Mouse (Mus musculus): ENCODE measurements around the gene Scnm1. TPM values are rescaled to one million over a fixed set of nuclear protein-coding genes. Genes with fewer than 3 reads are reported as not detected.
A peak's percentile ranks its signal among the peaks of the same experiment; 100 is the strongest.
"Not testable (repeated sequence)": the region's sequence is repeated elsewhere in the genome, so short reads cannot be mapped to it uniquely, and the experiment has no call there.

Scnm1 gene
- polyA plus RNA-seq, 1 experiment from 2014 or later: 23.7 TPM

DNA sequence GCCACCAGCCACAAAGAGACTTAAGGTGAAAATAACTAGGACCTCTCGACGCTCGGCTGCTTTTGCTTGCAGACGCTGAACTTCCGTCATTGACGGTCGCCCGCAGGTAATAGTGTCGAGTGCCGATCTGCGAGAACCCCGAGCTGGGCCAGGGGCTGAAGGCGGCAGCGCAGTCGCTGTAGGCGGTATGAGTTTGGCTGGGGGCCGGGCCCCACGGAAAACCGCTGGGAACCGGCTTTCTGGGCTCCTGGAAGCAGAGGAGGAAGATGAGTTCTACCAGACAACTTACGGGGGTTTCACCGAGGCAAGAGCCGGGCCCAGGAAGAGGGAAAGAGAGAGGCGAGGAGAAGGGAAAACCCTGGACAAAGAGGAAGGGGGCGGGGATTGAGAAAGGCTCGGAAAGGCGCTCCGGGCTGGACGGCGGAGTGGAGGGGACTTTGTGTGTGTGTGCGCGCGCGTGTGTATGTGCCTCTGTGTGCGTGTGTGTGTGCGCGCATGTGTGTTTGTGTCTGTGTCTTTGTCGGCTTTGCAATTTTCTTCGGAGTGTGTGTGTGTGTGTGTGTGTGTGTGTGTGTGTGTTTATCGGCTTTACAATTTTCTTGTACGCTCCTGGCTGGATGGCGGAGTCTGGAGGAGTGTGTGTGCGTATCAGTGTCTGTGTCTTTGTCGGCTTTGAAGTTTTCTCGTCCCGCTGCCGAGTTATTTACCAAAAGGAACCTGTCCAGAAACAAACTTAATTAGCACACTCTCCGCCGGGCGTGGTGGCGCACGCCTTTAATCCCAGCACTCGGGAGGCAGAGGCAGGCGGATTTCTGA, 22.7 kb downstream of the Scnm1 start, which contains the start of gene Vps72:
Vps72 (plus strand) TSS at position 112 of the 816 bp plus-strand sequence.
- no peaks in the 10 kb centered on the region for H3K9me3 ChIP-seq (ENCODE audit: low read length)
- H3K27ac ChIP-seq (ENCODE audit: low read depth): peak within 1 kb of the TSS; percentile 81
- peaks cover 4% of the 10 kb centered on the region; the same call in 1 of the 2 replicates for H3K36me3 ChIP-seq (replicated peaks; ENCODE audit: insufficient read depth, low read length)
- H3K4me2 ChIP-seq (ENCODE audit: low read depth, low read length): peak within 1 kb of the TSS; percentile 72
- ATAC-seq: peak; percentile 71
- DNase-seq: peak; percentile 89
- H3K9ac ChIP-seq (replicated peaks): peak within 1 kb of the TSS; percentile 65
- no peaks in the 10 kb centered on the region for H3K27me3 ChIP-seq (ENCODE audit: insufficient read depth, low read length)
- peaks cover 13% of the 10 kb centered on the region for H3K4me1 ChIP-seq (ENCODE audit: insufficient read depth)
- TF ChIP-seq CTCF (IDR thresholded peaks at IDR 0.05; ENCODE audit: low read depth) (no peak), EP300 (IDR thresholded peaks at IDR 0.05; ENCODE audit: low read depth) (no peak)
- H3K4me3 ChIP-seq (ENCODE audit: low read depth, low read length): peak within 1 kb of the TSS; percentile 64
- WGBS (ENCODE audit: insufficient replicate concordance): under 1% methylated on average over 53 of the region's 54 CpGs

DNA sequence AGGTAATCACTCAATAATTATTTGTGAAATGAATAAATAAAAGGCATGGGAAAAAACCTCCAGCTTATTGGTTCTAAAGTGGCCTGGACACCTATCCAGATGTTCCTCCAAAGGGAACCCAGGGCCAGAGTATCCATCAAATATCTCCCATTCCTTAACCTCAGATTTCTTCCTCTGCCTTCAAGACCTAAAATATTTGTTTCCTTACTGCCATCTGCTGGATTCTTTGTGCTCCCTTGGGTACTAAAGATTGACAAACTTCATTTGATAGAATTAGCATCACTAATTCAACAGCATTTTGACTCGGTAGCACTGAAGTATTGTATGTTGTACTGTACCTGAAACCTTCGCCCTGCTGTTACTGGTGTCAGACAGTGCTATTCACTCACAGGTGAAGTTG, 25.9 kb downstream of the Scnm1 start:
- H3K9me3 ChIP-seq (ENCODE audit: low read length): no peaks in the 10 kb centered on the region
- WGBS (ENCODE audit: insufficient replicate concordance): 63% methylated on average over 2 of the region's 2 CpGs
- H3K27ac ChIP-seq (ENCODE audit: low read depth): no peak overlapping the region
- TF ChIP-seq CTCF (IDR thresholded peaks at IDR 0.05; ENCODE audit: low read depth) (peak; percentile 49), EP300 (IDR thresholded peaks at IDR 0.05; ENCODE audit: low read depth) (no peak)
- H3K36me3 ChIP-seq (replicated peaks; ENCODE audit: insufficient read depth, low read length): no peaks in the 10 kb centered on the region; the same call in 1 of the 2 replicates
- peaks cover 23% of the 10 kb centered on the region for H3K4me1 ChIP-seq (ENCODE audit: insufficient read depth)
- no peak overlapping the region for H3K4me2 ChIP-seq (ENCODE audit: low read depth, low read length)
- H3K27me3 ChIP-seq (ENCODE audit: insufficient read depth, low read length): no peaks in the 10 kb centered on the region
- no peak overlapping the region for H3K9ac ChIP-seq (replicated peaks)
- DNase-seq (no peak), ATAC-seq (no peak)
- H3K4me3 ChIP-seq (ENCODE audit: low read depth, low read length): no peak overlapping the region

GRCm38 (mm10) chr3:95107308-95107707, 26.5 kb downstream of the Scnm1 start:
- H3K36me3 ChIP-seq (replicated peaks; ENCODE audit: insufficient read depth, low read length); H3K9me3 ChIP-seq (ENCODE audit: low read length); ATAC-seq; DNase-seq; H3K27me3 ChIP-seq (ENCODE audit: insufficient read depth, low read length): not testable (repeated sequence)
- Histone ChIP-seq H3K4me1 (ENCODE audit: insufficient read depth) (peaks cover 18% of the 10 kb centered on the region), H3K9ac (replicated peaks) (peak overlapping the region; percentile 57; the same call in 1 of the 2 replicates), H3K4me2 (ENCODE audit: low read depth, low read length) (peak overlapping the region; percentile 79), H3K4me3 (ENCODE audit: low read depth, low read length) (peak overlapping the region; percentile 92), H3K27ac (ENCODE audit: low read depth) (peak overlapping the region; percentile 52)

GRCm38 (mm10) chr3:95106338-95107117, 27.3 kb downstream of the Scnm1 start, which contains the start of gene Pip5k1a:
TSS of gene Pip5k1a (minus strand) at chr3:95106930.
- H3K4me2 ChIP-seq (ENCODE audit: low read depth, low read length): peak within 1 kb of the TSS; percentile 79
- TF ChIP-seq CTCF (IDR thresholded peaks at IDR 0.05; ENCODE audit: low read depth): 0 out of 2 replicates have a peak, but pooled peaks have one; percentile 15
- TF ChIP-seq EP300 (IDR thresholded peaks at IDR 0.05; ENCODE audit: low read depth): no peak; the same call in 1 of the 2 replicates
- peak within 1 kb of the TSS; percentile 90 for H3K27ac ChIP-seq (ENCODE audit: low read depth)
- no peaks in the 10 kb centered on the region for H3K9me3 ChIP-seq (ENCODE audit: low read length)
- H3K27me3 ChIP-seq (ENCODE audit: insufficient read depth, low read length): no peaks in the 10 kb centered on the region
- peak within 1 kb of the TSS; percentile 97 for H3K9ac ChIP-seq (replicated peaks)
- WGBS (ENCODE audit: insufficient replicate concordance): under 1% methylated on average over 51 of the region's 51 CpGs
- H3K4me1 ChIP-seq (ENCODE audit: insufficient read depth): peaks cover 13% of the 10 kb centered on the region; the same call in 1 of the 2 replicates
- H3K4me3 ChIP-seq (ENCODE audit: low read depth, low read length): peak within 1 kb of the TSS; percentile 92
- peaks cover 4% of the 10 kb centered on the region; the same call in 1 of the 2 replicates for H3K36me3 ChIP-seq (replicated peaks; ENCODE audit: insufficient read depth, low read length)
- peak; percentile 86 for ATAC-seq
- peak; percentile 96 for DNase-seq

GRCm38 (mm10) chr3:95105586-95106337, 28.0 kb downstream of the Scnm1 start:
- no peaks in the 10 kb centered on the region for H3K27me3 ChIP-seq (ENCODE audit: insufficient read depth, low read length)
- peaks cover 4% of the 10 kb centered on the region; the same call in 1 of the 2 replicates for H3K36me3 ChIP-seq (replicated peaks; ENCODE audit: insufficient read depth, low read length)
- H3K9ac ChIP-seq (replicated peaks): peak overlapping the region; percentile 97
- DNase-seq (peak; percentile 44), ATAC-seq (peak; percentile 17; the same call in 1 of the 2 replicates)
- H3K4me3 ChIP-seq (ENCODE audit: low read depth, low read length): peak overlapping the region; percentile 92
- peaks cover 13% of the 10 kb centered on the region; the same call in 1 of the 2 replicates for H3K4me1 ChIP-seq (ENCODE audit: insufficient read depth)
- WGBS (ENCODE audit: insufficient replicate concordance): under 1% methylated on average over 16 of the region's 16 CpGs
- H3K27ac ChIP-seq (ENCODE audit: low read depth): peak overlapping the region; percentile 90
- peak overlapping the region; percentile 72 for H3K4me2 ChIP-seq (ENCODE audit: low read depth, low read length)
- TF ChIP-seq CTCF (IDR thresholded peaks at IDR 0.05; ENCODE audit: low read depth) (no peak), EP300 (IDR thresholded peaks at IDR 0.05; ENCODE audit: low read depth) (no peak)
- H3K9me3 ChIP-seq (ENCODE audit: low read length): no peaks in the 10 kb centered on the region
